Mouse (Mus musculus): Measurements from ENCODE around the gene Tmem169. TPM values are rescaled to one million over a fixed set of nuclear protein-coding genes. Genes with fewer than 3 reads are reported as not detected.

The Tmem169 gene
- total RNA-seq, 2 experiments from 2014 or later, result 35.1 to 38.4 TPM

GRCm38 (mm10) chr1:72316901-72317300, 32.7 kb downstream of the Tmem169 start:
- no peak for DNase-seq
- intact Hi-C loops (cut with DNase I), result loop anchor here (10.0 kb wide), 3 partner anchors 128 to 528 kb away; no protein-coding TSS in a partner anchor

GRCm38 (mm10) chr1:72320759-72321158, 36.6 kb downstream of the Tmem169 start:
- no peak for DNase-seq
- intact Hi-C loops (cut with DNase I), result no loop called here

DNA sequence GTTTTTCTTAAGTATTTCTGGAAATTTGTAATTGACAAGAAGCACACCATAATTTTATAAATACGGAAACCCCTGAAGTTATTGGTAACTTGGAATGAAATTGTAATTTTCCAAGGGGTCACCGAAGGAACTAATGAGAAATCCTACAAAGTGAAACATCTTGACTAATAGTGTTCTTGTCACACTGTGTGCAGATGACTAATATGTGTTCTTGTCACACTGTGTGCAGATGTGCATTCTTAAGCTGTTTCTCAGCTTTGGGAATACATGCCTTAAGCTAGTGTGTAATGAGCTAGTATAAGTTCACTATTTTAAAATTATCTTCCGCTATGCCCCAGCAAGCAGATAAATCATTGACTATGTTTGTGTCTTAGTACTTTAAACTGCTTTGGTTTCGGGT, 39.1 kb downstream of the Tmem169 start:
- intact Hi-C loops (cut with DNase I), result no loop called here

DNA sequence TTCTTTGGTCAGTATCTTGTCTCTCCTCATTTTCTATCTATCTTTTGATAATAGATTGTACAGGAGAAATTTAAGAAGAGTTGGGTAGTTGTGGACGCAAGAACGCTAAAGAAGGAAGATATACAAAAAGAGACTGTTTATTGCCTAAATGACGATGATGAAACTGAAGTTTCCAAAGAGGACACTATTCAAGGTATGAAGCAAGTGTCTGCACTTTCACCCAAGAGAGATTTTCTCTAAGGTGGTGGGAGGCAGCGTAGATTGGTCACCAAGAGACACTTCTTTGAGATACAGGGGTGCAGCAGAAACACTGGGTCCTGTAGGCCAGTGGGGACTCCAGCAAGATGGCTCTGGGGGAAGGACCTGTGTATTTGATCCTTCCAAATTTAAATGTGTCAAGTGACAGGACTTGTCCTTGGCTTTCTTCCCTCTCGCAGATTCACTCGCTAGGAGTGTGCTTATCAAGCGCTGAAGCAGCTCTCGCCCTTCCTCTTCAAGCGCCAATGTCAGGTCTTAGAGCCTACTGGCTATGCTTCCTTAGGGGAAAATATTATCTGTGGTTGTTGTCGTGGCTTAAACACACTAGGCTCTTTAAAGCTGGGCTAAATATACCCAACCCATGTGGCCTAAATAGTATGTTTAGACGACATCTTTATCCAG, 42.1 kb downstream of the Tmem169 start:
- no peak for DNase-seq
- intact Hi-C loops (cut with DNase I), result no loop called here

More for the DNA sequence above, 39.1 kb downstream of the Tmem169 start:
- DNase-seq, result no peak

DNA sequence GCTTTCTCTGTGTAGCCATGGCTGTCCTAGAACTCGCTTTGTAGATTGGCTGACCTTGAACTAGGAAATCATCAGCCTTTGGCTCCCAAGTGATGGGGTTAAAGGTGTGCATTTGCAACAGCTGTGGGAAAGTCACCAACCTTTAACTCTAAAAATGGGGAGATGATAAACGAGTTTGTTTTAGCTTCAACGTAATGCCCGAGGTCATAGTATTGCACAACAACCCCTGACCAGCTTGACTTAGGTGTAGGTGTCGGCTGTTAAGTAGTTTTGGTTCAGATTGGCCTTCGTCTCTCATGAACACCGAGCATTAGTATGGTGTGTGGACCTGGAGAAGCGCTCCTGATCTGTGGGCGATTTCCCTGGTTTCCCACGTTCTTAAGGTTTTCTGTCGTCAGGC, 50.6 kb downstream of the Tmem169 start:
- intact Hi-C loops (cut with DNase I), result no loop called here
- no peak for DNase-seq

- no peak for DNase-seq
Observed at GRCm38 (mm10) chr1:72336780-72337179, 52.6 kb downstream of the Tmem169 start.

GRCm38 (mm10) chr1:72338341-72338740, 54.2 kb downstream of the Tmem169 start:
- intact Hi-C loops (cut with DNase I), result no loop called here
- no peak for DNase-seq

More at GRCm38 (mm10) chr1:72336780-72337179, 52.6 kb downstream of the Tmem169 start:
- intact Hi-C loops (cut with DNase I), result no loop called here

DNA sequence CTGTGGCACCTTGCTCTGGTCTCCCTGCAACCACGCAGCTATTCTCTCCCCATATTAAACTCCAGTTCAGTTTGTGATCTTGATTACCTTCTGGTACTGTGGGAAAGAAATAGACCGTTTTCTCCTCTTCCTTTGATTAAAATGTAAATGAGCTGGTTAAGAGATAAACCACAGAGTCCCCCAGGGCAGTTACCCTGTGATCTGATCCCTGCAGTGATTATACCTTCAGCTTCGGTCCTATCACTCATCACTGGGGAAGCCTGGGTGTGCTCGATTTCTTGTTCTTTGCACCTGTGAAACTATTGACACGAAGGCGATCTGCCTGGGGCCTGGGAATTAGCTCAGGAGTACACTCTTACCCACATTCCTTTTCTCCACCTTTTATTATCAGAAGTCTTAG, 63.7 kb downstream of the Tmem169 start:
- DNase-seq, result no peak
- intact Hi-C loops (cut with DNase I), result no loop called here

Other genes starting within 250 kb of the Tmem169 start
- 1 to 10 TPM; 1.1 to 1.6 TPM for gene Mreg, start 72.1 kb upstream of the Tmem169 start, total RNA-seq (2021)
- gene Pecr, start 55 bp upstream of the Tmem169 start, total RNA-seq (2021), result 1 to 10 TPM; 4.8 to 5.6 TPM
- 10 to 100 TPM; 11.0 to 12.2 TPM for gene Xrcc5, start 23.1 kb downstream of the Tmem169 start, total RNA-seq (2021)

All from left cerebral cortex, postnatal 4 days (tissue).